Mouse (Mus musculus) cerebellum, adult (tissue): ENCODE results near the gene Cobll1.
"Not testable (repeated sequence)": the region's sequence is repeated elsewhere in the genome, so short reads cannot be mapped to it uniquely, and the experiment has no call there.

ENCODE experiments used
- ATAC-seq: cut with Nextera tagmentation; 2 replicates; pipeline ENCODE4 v1.9.2; 2017; ENCODE audit warnings: mild to moderate bottlenecking, moderate library complexity, mixed read lengths; ENCODE audit not compliant: insufficient number of reproducible peaks, low FRiP score, low TSS enrichment

Cobll1 gene

DNA sequence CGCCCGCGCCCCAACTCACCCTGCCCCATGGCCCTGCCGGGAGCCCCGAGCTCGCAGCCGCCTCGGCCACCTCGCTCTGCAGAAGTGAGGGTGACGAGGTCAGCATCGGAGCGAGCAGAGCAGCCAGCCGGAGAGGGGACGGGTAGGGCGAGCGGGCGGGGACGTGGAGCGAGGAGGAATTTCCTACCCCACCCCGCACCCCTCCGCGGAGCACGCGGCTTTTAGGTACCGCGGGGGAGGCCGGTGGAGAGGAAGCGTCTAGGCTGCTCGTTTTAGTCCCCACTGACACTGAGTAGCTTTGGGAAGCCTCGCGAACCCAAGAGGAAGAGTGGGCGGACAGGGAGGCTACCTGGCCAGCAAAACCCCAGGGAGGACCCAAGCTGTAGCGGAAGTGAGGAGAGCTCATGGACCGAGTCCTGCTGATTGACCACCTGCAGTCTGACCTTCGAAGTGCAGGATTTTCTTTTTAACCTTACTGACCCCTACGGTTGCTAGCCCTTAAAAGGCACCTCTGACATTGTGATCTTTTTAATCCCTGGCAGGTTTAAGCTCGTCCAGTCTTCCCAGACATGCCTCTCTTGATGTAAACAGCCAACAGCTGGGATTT is at the start of gene Cobll1:
TSS of gene Cobll1 (minus strand) at position 440 of the 607 bp plus-strand sequence.
- ATAC-seq, result peak; percentile 59

DNA sequence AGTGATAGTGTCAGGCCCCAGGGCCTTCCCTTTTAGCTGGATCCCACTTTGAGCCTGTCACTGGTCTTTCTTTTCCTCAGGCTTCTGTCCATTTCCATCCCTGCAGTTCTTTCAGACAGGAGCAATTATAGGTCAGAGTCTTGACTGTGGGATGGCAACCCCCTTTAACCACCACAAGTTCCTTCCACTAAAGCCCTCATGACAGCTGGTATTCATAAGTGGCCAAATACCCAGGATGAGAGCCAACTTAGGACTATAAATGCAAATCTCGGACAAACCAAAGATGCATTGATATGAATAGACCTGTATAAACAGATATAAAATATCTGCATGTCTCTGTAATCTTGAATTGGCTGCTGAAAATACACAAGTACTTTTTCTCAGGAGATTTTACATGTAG is 49.5 kb upstream of the Cobll1 start:
- no peak for ATAC-seq

DNA sequence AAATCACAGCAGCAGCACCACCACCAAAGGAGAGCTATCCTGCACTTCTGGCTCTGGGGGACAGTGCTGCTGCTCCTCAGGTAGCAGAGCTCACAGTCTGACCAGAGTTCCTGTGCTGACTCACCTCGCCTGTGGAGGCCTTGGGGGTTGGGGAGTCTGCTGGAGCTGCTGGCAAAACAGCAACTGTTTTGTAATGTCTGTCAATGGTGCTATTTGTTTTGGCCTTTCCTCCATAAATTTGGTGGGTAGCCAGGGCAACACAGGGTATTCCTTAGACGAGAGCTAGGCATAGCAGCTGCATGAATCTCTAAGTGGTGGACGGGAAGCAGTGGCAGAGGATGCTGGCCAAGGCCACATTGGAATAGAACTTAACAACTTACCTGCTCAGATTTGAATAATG is 46.2 kb upstream of the Cobll1 start:
- ATAC-seq, result no peak

DNA sequence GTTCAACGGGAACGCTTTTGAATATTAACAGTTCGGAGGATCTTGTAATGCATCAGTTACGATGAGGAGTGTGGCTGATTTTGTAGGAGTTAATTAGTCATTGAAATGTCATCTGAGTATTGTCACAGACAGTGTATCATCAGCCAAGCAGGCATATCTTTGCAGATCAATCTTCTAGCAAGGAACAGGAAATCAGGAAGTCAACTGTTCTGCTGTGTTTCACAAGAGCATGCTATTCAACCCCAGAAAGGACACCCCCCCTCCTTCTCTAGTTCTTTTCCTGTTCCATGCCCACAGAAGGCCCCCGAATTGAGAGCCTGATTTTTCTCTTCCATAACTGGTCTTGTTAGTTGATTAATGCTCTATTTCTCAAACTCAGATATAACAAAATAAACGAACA is 43.8 kb upstream of the Cobll1 start:
- ATAC-seq, result no peak

DNA sequence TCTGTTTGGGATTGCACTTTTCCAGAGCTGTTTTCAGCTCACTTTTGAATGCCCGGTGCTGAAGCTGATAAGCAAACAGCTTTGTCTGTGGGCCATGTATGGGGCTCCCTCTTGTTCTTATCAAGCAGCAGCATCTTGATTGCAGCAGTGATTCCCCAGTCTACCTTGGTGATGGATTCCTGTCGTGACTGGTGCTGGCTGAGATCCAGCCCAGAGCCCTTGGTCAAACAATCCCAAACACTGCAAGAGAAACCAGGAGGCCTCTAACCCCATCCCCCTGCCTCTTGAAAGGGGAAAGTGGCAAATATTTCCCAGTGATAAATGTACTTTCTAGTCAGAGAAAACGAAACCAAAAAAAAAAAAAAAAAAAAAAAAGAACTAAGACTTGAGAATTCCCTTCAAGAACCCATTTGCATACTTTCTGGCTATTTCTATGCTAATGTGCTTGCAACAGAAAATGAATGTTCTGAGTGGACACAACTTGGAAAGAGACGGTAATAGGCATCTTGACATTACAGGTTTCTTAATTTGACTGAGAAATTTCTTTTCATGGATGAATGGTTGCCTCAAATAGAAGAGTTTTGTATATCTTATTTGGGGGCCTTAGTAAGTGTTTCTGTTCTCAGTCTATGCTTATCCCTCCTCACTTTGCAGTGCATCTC is 40.0 kb upstream of the Cobll1 start:
- no peak for ATAC-seq

DNA sequence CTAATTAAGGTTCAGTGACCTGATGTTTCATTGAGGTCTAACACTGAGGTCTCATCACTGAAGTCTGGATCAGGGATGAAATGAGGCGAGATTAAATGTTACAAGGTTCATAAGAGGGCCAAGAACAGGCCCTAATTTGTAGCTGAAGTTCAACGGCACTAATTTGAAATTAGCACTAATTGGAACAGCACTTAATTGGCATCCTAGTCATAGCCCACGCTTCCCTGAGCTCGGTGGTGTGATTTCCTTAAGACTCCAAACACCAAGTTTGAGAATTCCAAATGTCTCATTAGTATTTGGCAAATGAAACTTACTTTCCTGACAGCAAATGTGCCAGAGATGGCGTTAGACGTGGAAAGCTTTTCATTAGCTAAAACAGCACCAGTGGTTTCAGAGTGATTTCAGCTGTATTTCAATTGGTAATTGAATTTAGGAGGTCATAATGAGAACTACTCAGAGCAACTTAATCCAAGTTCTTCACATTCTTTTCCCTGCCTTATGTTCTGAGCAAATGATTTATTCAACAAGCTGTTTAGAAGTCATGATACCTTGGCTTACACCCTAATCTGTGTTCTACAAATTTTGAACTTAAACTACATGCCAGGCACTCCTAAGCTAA is 36.3 kb upstream of the Cobll1 start:
- no peak for ATAC-seq

DNA sequence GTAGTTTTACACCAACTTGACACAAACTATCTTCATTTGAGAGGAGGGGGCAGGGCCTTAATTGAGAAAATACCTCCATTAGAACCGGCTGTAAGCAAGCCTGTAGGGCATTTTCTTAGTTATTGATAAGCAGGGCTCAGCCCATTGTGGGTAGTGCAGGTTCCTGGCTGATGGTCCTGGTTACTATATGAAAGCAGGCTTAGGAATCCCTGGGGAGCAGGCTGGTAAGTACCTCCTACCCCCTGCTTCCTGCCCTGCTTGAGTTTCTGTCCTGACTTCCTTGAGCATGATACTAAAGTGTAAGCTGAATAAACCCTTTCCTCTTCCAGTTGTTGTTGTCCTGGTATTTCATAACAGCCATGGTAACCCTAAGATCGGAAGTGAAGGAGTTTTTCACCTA is 34.7 kb upstream of the Cobll1 start:
- ATAC-seq, result no peak

DNA sequence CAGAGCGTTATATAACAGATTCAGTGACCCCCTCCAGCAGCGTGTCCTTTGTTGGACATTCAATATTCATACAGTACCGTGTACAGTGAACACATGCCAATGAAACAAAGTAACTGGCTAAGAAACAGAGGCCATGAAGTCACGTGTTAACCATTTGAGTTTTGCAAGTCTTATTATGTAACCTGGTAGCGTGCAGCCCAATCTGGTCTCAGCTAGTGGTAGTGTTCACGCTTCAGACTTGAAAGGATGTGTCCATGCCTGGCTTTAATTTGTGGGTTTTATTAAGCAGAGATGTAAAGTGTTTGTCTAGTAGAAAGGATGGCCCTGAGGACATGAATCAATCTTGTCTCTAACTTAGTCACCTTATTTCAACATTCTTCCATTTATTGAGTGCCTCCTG is 29.5 kb upstream of the Cobll1 start:
- no peak for ATAC-seq

DNA sequence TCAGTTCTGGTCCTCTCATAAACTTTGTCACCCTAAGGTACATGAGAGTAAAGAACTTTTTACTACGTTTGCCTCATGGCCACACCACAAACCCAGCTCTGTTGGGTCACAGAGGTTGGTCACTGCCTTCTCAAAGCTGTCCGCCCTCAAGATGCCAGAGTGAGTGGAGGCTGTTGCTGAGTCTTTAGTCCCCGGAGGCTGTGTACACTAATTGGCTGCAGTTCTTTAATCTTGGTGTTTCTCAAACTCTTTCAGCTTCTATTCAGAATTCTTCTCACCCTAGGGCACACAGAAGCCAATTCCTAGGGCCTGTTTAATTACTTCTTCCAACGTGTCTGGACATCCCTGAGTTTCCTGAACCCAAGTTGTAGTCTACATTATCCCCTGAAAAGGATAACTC is 28.6 kb upstream of the Cobll1 start:
- no peak for ATAC-seq

DNA sequence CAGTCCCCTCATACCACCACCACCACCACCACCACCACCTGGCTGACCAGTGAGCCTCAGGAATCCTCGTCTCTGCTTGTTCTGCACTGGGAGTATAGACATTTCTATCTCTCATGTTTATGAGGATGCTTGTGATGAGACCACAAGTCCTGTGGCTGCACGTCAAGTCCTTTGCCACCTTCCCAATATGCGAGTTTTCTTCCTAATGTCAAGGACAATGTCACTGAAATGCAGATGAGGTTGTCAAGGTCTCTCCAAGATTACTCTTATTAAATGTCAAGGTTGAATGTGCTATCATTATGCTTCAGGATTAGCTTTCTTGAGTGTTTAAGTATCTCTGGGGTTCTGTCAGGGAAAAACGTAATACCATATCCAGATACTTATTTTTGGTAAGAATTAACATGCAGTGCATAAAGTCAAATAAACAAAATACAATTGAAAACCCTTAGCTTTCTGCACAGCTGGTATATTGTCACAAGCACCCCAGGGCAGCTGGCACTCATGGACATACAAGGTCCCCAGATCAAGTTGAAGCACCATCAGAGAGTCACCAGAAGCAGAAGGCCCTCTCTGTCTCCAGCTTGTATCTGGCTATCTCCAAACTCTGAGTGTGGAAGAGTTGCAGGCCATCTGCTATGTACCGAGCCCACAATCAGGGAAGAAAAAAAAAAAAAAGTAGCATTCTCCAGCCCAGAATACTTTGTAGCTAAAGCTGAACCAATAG is 27.5 kb upstream of the Cobll1 start:
- ATAC-seq, result no peak

DNA sequence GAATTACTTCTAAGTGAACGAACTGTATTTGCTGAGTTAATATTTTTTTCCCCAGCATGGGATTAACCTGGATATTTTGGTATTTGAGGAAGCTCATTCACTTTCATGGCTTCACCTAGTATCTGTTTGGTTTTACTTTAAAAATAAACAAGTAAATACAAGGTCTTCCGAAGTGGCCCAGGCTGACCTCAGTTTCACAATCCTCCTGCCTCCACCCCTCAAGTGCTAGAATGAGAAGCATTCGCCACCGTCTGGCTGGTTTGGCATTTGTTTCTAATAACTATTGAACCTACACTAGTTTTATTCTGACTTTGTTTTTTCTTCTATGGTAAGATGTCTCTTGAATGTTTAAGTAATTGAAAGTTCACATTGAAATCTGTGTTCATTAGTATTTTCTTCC is 23.0 kb upstream of the Cobll1 start:
- ATAC-seq, result no peak

DNA sequence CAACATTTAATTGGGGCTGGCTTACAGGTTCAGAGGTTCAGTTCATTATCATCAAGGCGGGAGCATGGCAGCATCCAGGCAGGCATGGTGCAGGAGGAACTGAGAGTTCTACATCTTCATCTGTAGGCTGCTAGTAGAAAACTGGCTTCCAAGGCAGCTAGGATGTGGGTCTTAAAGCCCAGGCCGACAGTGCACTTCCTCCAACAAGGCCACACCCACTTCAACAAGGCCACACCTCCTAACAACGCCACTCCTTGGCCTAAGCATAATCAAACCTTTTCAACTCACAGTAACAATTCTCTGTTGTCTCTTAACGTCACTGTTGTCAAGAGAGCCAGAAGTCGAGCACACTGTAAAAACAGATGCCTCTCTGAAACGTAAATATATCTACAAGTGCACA is 21.6 kb upstream of the Cobll1 start:
- not testable (repeated sequence) for ATAC-seq

DNA sequence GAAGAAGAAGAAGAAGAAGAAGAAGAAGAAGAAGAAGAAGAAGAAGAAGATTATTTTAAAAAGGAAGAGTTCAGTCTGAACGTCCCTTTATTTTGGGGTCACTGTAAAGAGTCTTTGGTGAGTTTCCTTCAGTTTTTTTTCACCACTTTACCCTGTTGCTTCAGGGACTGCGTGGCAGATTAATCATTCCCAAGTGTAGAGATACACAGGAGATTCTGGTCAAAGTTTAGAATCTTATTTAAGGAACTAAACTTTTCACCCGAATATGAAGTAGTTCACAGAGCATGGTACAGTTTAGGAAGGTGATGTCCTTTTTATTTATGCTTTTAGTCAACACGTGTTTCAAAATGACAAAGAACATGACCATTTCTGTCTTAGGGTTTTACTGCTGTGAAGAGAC is 21.2 kb upstream of the Cobll1 start:
- ATAC-seq, result no peak

DNA sequence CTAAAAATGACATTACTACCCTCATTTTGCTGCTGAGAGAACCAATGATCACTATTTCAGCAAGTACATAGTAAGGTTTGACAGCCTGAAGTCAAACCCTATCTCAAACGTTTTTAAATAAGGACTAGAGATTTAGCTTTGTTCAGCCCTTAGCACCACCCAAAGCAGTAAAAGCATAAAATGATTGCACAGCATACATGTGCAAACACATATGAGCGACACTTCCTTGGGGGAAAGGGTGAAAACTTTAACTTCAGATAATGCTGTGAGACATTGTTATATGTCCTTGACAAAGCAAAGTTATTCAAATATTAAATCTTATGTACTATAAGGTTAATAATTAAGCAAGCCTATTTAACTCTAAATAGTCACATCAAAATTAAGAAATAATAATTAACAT is 18.2 kb upstream of the Cobll1 start:
- ATAC-seq, result no peak

DNA sequence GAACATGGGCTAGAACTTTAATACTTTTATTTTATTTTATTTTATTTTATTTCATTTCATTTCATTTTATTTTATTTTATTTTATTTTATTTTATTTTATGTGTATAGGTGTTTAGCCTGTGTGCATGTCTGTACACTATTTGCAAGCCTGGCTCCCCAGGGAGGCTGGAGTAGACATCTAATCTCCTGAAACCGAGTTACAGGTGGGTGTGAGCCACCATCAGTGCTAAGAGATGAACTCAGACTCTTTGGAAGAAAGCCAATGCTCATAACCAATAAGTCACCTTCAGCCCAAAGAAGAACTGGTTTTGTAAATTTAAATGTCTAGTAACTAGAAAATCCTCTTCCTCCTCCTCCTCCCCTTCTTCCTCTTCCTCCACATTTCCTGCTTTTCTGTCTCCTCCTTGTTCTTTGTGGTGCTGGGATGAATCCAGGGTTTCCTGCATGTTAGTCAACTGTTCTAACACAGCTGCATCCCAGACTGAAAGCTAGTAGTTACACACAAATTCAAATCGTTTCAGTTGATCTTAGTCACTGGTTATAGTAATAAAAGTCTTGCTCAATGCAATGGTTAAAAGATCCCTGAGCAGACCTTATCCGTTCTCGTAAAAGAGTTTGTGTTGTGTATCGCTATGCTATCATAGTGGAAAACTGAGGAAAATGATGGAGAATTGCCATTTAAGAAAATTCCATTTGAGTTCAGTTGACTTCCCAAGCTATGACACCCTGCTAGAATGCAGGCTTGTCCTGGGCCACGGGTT is 17.5 kb upstream of the Cobll1 start:
- ATAC-seq, result no peak

DNA sequence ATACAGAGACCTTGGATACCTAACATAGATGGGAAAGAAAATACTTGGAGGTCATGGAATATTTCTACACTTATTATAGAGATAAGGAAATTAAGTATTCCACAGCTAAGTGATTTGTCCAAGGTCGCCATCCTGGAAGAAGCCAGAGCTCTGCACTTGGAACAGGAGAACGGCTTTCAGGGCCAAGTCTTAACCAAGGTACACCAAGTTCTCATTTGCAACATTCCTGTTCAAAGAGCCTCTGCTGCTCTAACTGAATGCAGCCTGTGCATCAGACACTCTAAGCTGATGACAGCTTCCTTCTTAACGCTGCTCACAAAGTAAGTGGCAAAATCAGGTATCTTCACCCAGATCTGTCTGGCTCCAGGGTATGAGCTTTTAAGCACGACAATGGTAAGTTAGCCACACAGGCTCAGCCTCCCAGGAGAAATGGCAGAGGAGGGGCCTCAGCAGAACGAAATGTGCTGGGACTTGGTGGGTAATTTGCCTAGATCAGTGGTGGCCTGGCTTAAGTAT is 11.4 kb upstream of the Cobll1 start:
- ATAC-seq, result no peak

DNA sequence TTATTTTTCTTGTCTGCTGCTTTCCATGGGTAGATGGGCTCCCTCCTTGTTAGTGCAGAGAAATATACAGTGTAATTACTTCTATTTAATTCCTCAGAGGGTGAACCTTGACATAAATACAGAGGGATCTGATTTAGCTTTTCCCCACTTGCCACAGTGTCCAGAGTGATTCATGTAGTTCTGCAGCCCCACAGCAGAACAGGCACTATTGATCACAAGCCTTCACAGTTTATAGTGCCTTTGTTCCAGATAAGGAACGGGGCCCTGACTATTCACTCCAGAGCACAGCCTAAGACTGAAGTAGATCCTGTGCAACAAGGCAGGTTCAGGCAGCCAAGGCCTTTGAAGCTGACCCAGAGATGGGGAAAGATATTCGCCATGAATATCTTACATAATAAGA is 10.4 kb upstream of the Cobll1 start:
- ATAC-seq, result no peak

DNA sequence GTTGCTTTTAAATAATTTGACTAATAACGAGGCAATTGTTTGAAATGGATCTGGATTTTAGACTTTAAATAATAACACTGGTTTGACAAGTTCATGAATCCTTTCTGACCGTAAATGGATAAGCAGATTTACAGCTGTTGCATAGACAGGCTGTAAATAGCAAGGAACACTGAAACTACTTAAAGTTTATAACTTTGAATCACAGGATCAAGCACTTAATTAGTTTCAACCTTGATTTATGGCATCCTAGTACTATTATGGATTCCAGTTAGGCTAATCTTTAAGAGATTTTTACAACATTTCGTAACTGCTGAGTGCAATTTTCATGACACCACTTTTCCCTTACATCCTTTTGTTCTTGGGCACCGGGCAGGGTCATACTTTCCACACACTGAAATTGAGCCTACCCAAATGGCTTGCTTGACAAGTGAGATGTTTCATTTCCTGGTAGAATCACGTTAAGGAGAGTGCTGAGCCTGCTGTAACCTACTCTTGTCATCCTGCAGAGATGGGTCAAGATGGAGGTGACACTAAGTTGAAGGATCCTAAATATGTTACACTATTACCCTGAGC is 1.1 kb upstream of the Cobll1 start:
- no peak for ATAC-seq

DNA sequence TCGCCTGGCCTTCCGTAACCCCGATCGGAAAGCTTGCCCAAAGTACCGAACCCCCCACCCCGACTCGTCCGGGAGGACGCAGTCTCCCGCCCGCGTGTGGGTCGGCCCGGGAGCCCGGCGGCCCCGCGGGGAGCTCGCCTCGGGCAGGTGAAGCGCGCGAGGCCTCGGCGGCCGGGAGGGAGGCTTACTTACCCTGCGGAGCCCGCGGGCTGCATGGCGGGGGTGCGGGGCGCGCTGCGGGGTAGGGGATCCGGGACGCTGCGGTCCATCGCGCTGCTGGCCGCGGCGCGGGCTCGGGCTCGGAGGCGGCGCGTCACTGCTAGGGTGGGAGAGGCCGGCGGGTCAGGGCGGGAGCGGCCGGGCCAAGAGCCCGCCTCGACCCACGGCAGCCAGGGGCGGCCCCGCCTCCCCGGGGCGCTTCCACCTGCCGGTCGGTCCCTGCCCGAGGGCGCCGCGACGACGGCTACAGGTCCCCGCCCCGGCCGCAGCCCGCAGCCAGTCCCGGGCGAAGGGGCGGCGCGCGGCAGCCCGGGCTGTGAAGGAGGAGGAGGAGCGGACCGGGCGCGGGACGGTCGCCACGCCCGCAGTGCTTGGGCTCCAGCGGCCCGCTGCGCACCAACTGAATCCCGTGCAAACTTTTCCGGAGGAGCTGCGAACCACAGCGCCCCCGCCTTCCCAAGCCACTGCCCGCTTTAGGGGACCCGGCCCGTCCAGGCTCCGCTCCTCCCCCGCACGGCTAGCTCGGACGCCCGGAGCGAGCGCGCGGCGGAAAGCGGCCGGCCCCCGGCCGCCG is 836 bp downstream of the Cobll1 start:
- peak; percentile 65 for ATAC-seq
